Comparison of ENCODE assay signal across 8 mouse cellular contexts in genomic region chr8:95490006-95490405, GRCm38 (mm10). TPM values are rescaled to one million over a fixed set of nuclear protein-coding genes. Genes with fewer than 3 reads are reported as not detected.
DNase-seq lines count a peak whose midpoint lies in the region; ATAC-seq and TF ChIP-seq lines count a peak whose summit lies in the region.

Csnk2a2 (minus strand) TSS chr8:95490039.

- TF ChIP-seq POLR2A in brain, embryonic 14.5 days (IDR thresholded peaks at IDR 0.05; ENCODE audit: borderline replicate concordance, extremely low read depth, insufficient read depth, insufficient read length, poor library complexity, severe bottlenecking): no peak

- no peak for ATAC-seq in granulocyte monocyte progenitor cell, adult 5-6 weeks (replicated peaks; ENCODE audit: poor library complexity, severe bottlenecking)
- ATAC-seq in midbrain, embryonic 14.5 days (ENCODE audit: low FRiP score, low TSS enrichment): no peak

- peaks cover 15% of the 10 kb centered on the region for H3K36me3 ChIP-seq in midbrain, embryonic 14.5 days (ENCODE audit: control insufficient read depth, insufficient read depth, low read length)

- 0 out of 2 replicates have a peak within 1 kb of the TSS, but pooled peaks have one; percentile 72 for H3K27ac ChIP-seq in midbrain, embryonic 14.5 days (replicated peaks; ENCODE audit: low read depth, low read length)

- 82% methylated on average over 5 of the region's 5 CpGs for WGBS in midbrain, embryonic 14.5 days

- no peaks in the 10 kb centered on the region for H3K27me3 ChIP-seq in midbrain, embryonic 14.5 days (ENCODE audit: control insufficient read depth, insufficient read depth, low read length)

- no peak for DNase-seq in left cerebral cortex, adult 18-20 months (ENCODE audit: low spot score in 2 of 2)
- DNase-seq in left cerebral cortex, adult 9 months (ENCODE audit: low spot score in 2 of 2): no peak
- no peak for DNase-seq in brain, embryonic 14.5 days (ENCODE audit: low read depth)
- DNase-seq in layer of hippocampus, postnatal 14 days (ENCODE audit: low spot score in 2 of 2): no peak
- DNase-seq in midbrain, embryonic 14.5 days: no peak
- DNase-seq in right cerebral cortex, postnatal 14 days: no peak
- DNase-seq in B cell, adult 2 months: no peak

- peak within 1 kb of the TSS; percentile 91 for H3K4me2 ChIP-seq in midbrain, embryonic 14.5 days (ENCODE audit: low read length)

- H3K9ac ChIP-seq in midbrain, embryonic 14.5 days (replicated peaks; ENCODE audit: low read length): peak within 1 kb of the TSS; percentile 97

- H3K4me3 ChIP-seq in midbrain, embryonic 14.5 days (replicated peaks; ENCODE audit: low read depth, low read length): peak within 1 kb of the TSS; percentile 82

- peaks cover 8% of the 10 kb centered on the region for H3K4me1 ChIP-seq in midbrain, embryonic 14.5 days (ENCODE audit: control insufficient read depth, insufficient read depth, low read length)

- no peak for TF ChIP-seq CTCF in brain, embryonic 14.5 days (IDR thresholded peaks at IDR 0.05; ENCODE audit: borderline replicate concordance, extremely low read depth, insufficient read depth, insufficient read length)

- H3K9me3 ChIP-seq in midbrain, embryonic 14.5 days (ENCODE audit: control insufficient read depth, low read length): no peaks in the 10 kb centered on the region

RNA-seq across cellular contexts. Expression of gene Csnk2a2, which starts in this region (rescaled TPM):
- total RNA-seq in left cerebral cortex, adult 18-20 months (2021): 10 to 100 TPM; 81.8 to 92.0 TPM
- polyA plus RNA-seq in brain, embryonic 14.5 days (2012; rRNA removed): 43.8 and 51.8 TPM in 2 replicates
- total RNA-seq in granulocyte monocyte progenitor cell, adult 5-6 weeks (2014; fragmentation: Nextera tagmentation): 78.4 and 99.4 TPM in 2 replicates
- total RNA-seq in granulocyte monocyte progenitor cell, adult 5-6 weeks (2017): 22.6 and 43.6 TPM in 2 replicates
- 10 to 100 TPM; 77.4 to 79.8 TPM for total RNA-seq in layer of hippocampus, postnatal 14 days (2021)
- polyA plus RNA-seq in midbrain, embryonic 14.5 days (2014; fragmentation: Nextera tagmentation; extraction: Ambion mirVana): 18.8 and 19.1 TPM in 2 replicates
